Mouse (Mus musculus) erythroblast, embryonic 14.5 days (primary cell): ENCODE results near the gene Celf6.

Experiments used
- GATA1 ChIP-seq: IDR thresholded peaks from 2 replicates; pipeline ENCODE4 v1.6.1; 2012; ENCODE audit warnings: low read length, inconsistent platforms, mixed read lengths
- TAL1 ChIP-seq: IDR thresholded peaks from 3 replicates; pipeline ENCODE4 v1.6.1; 2012; ENCODE audit warnings: low read length, inconsistent platforms, mixed read lengths

DNA sequence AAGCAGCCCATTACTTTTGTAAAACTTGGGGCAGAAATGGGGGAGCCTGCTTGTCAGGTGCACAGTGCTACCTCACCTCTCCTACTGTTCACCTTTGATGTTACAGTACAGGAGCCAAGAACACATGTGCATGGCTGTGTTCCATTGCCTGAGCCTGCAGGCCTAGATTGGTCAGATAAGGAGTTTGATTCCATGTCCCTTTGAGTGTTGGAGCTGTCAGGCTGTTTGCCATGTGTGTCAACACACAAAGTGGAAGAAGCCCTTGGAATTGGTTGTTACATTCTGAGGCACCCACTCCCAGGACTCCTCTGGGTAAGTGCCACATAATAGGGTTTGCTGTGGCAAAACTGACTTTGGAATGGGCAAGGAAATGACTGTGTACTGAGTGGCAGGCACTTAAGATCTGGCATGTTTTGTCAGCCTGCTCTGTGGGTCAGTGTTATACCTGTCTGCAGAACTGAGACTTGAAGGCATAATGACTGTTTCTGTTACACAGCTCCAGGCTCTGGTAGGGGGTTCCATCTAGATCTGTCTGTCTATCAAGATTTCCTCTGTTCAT is 34.9 kb upstream of the Celf6 start:
- TF ChIP-seq GATA1 (no peak; the same call in 1 of the 2 replicates), TAL1 (no peak)
